Mouse (Mus musculus): ENCODE measurements around the gene Pkp1. TPM values are rescaled to one million over a fixed set of nuclear protein-coding genes. Genes with fewer than 3 reads are reported as not detected.

Gene Pkp1
- total RNA-seq, 1 experiment from 2014 or later: not detected

GRCm38 (mm10) chr1:135865518-135866194, 53.4 kb downstream of the Pkp1 start:
- peak; percentile 79 to 81 for ATAC-seq (replicated peaks in 1 of 2; ENCODE audit: insufficient read depth in 1 of 2, low FRiP score in 2 of 2, low TSS enrichment in 1 of 2, low read depth in 1 of 2, poor library complexity in 2 of 2, severe bottlenecking in 2 of 2)

DNA sequence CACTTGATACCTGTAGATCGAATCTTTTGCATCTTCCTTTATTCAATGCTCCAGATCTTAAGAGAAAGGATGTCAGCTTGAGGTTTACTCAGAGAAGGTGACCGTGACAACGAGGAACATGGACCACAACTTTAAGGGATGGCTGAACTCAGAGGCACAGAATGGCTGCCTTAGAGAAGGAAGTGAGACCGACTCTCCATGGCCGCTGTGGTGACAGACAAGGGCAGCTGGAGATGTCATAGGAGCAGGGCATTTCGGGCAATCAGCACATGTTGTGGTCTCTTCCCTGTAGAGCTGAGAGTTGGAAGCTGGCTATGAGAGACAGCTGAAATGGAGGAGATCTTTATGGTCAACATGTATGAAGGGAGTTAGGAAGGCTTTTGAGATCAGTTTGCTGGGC, 54.2 kb downstream of the Pkp1 start:
- ATAC-seq (replicated peaks in 1 of 2; ENCODE audit: insufficient read depth in 1 of 2, low FRiP score in 2 of 2, low TSS enrichment in 1 of 2, low read depth in 1 of 2, poor library complexity in 2 of 2, severe bottlenecking in 2 of 2): no peak

DNA sequence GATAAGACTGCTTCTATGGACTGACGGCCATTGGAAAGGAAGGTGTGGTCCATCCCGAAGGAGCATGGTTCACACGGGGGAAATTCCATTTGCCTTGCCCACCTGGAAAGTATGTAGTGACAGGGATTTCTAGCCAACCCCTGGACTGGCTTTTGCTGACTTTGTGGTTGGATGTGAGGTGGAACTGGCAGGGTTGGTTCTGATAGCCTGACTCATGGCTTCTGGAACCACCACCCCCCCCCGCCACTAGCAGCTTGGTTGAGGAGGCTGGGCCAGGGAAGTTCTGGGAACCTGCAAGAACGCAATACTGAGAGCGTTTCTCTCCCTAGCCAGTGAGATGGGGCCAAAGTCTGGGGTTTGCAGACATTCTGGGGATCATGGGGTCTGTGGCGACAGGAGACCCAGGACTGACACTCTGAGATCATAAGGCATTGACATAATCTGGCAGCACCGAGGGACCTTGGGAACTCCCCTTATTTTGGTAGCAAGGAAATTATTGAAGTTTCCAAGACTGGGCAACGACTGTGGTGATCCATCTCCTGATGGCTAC, 55.1 kb downstream of the Pkp1 start:
- ATAC-seq (replicated peaks in 1 of 2; ENCODE audit: insufficient read depth in 1 of 2, low FRiP score in 2 of 2, low TSS enrichment in 1 of 2, low read depth in 1 of 2, poor library complexity in 2 of 2, severe bottlenecking in 2 of 2): no peak

GRCm38 (mm10) chr1:135862561-135862960, 56.4 kb downstream of the Pkp1 start:
- no peak for ATAC-seq (replicated peaks in 1 of 2; ENCODE audit: insufficient read depth in 1 of 2, low FRiP score in 2 of 2, low TSS enrichment in 1 of 2, low read depth in 1 of 2, poor library complexity in 2 of 2, severe bottlenecking in 2 of 2)

- no peak for ATAC-seq (replicated peaks in 1 of 2; ENCODE audit: insufficient read depth in 1 of 2, low FRiP score in 2 of 2, low TSS enrichment in 1 of 2, low read depth in 1 of 2, poor library complexity in 2 of 2, severe bottlenecking in 2 of 2)
These were observed 56.9 kb downstream of the Pkp1 start for GRCm38 (mm10) chr1:135861980-135862552.

DNA sequence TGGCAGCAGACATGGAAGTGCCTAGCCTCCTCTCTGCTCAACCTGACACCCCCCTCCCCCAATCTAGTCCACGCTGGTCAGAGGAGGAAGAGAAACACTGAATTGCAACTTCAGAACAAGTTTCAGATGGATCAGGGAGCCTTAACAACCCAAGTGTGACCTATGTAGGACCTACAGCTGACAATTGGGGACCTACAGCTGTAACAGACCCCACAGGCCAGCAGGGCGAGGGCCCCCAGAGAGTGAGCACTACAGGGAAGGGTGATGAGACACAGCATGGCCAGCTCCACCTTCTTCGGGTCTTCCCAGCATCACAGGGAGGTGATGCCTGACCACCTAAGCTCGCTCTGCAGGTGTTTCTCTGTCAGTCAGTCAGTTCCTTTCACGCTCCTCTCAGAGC, 57.9 kb downstream of the Pkp1 start:
- no peak for ATAC-seq (replicated peaks in 1 of 2; ENCODE audit: insufficient read depth in 1 of 2, low FRiP score in 2 of 2, low TSS enrichment in 1 of 2, low read depth in 1 of 2, poor library complexity in 2 of 2, severe bottlenecking in 2 of 2)

DNA sequence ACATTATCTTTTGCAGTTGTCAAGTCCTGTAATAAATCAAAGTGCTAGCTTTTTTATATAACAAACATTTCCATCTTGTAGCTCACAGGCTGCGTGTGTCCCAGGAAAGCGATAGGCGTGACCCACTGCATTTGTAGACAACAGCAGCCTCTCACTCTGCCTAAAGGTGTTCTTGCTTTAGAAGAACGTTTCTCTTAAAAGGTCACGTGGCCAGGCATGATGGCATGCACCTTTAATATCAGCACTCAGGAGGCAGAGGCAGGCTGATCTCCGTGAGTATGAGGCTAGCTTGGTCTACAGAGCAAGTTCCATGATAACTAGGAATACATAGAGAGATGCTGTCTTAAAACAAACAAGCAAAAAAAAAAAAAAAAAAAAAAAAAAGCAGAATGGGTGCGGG, 60.5 kb downstream of the Pkp1 start:
- ATAC-seq (replicated peaks in 1 of 2; ENCODE audit: insufficient read depth in 1 of 2, low FRiP score in 2 of 2, low TSS enrichment in 1 of 2, low read depth in 1 of 2, poor library complexity in 2 of 2, severe bottlenecking in 2 of 2): no peak

GRCm38 (mm10) chr1:135857137-135857775, 61.8 kb downstream of the Pkp1 start:
- ATAC-seq (replicated peaks in 1 of 2; ENCODE audit: insufficient read depth in 1 of 2, low FRiP score in 2 of 2, low TSS enrichment in 1 of 2, low read depth in 1 of 2, poor library complexity in 2 of 2, severe bottlenecking in 2 of 2): no peak

- ATAC-seq (replicated peaks in 1 of 2; ENCODE audit: insufficient read depth in 1 of 2, low FRiP score in 2 of 2, low TSS enrichment in 1 of 2, low read depth in 1 of 2, poor library complexity in 2 of 2, severe bottlenecking in 2 of 2): no peak
These were observed 62.9 kb downstream of the Pkp1 start for GRCm38 (mm10) chr1:135856070-135856469.

DNA sequence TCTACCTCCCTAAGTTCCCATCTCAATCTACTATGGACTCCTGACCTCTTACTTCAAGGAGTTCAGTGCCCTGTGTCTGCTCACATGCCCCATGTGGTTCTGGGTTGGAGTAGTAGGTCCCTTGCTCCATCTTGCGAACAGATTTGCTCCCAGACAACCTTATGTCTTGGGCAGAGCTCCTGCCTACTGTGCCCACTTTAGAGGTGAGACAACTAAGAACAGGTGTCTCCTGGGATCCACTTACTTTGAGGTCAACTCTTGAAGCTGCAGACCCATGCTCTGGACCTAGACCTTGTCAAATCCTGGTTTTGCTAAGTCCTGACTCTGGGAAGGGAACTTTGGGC, 63.7 kb downstream of the Pkp1 start:
- ATAC-seq (replicated peaks in 1 of 2; ENCODE audit: insufficient read depth in 1 of 2, low FRiP score in 2 of 2, low TSS enrichment in 1 of 2, low read depth in 1 of 2, poor library complexity in 2 of 2, severe bottlenecking in 2 of 2): no peak

DNA sequence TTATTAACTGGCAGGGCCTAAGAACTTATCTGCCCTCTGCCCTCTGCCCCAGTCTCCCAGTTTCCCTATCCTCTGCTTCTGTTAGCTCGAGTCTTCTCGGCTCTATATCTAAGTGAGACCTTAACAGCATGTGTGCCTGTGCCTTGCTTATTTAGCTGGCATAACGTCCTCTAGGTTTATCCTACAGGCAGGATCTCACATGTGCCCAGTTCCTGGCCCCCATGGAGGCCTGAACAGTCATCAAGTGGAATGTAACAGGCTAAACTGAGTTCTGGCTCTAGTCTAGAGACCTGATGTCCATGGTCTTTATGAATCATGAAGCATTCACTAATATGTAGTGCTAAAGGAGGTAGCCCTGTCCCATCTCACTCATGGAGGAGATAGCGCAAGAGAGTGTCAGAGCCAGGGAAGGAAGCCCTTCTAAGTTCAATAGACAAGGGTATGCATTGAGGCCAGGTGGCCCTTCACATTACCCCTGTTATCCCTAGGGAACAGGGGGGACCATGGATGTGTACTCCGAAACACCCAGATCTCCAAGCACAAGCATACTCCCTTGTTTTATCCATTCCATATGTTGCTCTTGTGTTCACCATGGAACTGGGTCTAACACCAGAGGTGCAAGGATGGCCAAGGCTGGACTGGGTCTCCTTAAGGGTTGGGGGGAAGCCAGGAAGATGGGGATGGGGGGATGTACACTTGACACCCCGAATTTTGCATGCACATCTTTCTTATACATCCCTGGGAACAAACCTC, 64.2 kb downstream of the Pkp1 start:
- ATAC-seq (replicated peaks in 1 of 2; ENCODE audit: insufficient read depth in 1 of 2, low FRiP score in 2 of 2, low TSS enrichment in 1 of 2, low read depth in 1 of 2, poor library complexity in 2 of 2, severe bottlenecking in 2 of 2): no peak

DNA sequence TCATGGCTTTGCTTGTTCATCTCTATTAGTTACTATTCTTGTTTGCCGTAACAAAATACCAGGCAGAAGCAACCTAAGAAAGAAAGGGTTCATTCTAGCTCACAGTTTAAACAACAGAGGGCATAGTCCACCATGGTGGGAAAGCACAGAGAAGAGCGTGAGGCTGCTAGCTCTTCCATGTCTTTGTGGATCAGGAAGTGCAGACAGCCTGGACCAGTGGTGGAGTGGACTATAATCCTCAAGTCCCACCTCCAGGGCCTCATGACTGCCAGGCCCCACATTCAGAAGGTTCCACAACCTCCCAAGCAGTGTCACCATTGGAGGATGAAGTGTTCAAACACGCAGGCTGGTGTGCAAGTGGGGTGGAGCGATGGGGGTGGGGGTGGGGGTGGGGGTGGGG, 65.8 kb downstream of the Pkp1 start:
- ATAC-seq (replicated peaks in 1 of 2; ENCODE audit: insufficient read depth in 1 of 2, low FRiP score in 2 of 2, low TSS enrichment in 1 of 2, low read depth in 1 of 2, poor library complexity in 2 of 2, severe bottlenecking in 2 of 2): no peak

DNA sequence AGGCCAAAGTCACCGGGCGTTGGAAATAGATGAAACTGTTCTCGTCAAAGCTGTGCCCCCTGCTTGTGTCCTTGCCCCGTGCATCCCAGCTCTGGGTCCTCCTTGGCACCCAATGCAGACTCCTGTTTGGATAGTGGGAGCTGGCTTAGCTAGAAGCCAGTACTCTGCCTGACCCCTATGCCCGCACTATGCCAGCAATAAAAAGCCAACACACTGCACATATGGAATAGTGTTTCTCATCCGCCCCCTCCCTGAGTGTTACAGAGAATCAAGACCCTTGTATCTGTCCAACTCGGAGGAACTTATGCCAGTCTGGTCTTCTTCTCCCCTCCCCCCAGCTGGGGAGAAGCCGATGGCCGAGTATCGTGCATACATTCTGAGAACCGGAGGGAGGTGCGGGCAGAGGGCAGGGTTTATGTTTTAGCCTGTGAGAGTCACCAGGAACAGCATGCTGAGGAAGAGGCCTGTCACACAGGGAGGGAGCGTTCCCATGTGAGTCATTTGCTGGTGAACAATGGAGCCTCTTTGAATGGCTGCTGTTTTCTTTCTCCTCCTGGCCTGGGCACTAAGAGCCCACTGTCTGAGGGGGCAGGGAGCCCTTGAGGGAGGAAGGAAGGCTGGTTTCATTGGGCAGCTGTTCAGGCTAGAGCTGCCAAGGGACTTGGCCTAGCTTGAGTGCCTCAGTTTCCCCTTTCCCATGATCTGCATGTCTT, 66.8 kb downstream of the Pkp1 start:
- ATAC-seq (replicated peaks in 1 of 2; ENCODE audit: insufficient read depth in 1 of 2, low FRiP score in 2 of 2, low TSS enrichment in 1 of 2, low read depth in 1 of 2, poor library complexity in 2 of 2, severe bottlenecking in 2 of 2): no peak

DNA sequence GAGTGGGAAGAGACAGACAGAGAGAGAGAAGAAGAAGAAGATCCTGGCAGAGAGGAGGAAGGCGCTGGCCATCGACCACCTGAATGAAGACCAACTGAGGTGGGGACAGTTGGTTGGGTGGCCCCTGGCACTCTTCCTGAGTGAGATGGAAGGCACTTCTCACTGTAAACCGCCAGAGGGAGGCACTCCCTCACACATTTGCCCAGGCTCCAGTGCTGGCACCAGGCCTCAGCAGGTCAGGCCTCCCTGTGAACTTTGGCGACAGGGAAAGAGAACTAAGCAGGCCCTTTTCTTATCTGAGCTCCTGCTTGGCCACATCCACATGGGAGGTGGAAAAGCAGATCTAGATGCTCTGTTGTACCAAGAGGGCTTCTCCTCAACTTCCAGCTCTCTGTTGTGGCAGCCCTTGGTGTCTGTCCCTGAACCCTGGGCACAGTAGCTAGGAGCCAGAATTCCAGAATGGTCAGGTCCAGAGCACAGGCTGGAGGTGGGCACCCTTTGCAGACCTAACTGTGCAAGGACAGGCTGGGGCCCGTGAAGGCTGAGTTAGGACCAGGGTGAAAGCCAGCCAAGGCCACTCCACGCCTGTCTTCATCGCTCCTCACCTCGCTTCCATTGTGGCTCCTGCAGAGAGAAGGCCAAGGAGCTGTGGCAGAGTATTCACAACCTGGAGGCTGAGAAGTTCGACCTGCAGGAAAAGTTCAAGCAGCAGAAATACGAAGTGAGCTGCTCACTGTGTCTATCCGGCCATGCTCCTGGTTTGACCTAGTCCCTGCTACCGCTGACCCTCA, 68.1 kb downstream of the Pkp1 start:
- ATAC-seq (replicated peaks in 1 of 2; ENCODE audit: insufficient read depth in 1 of 2, low FRiP score in 2 of 2, low TSS enrichment in 1 of 2, low read depth in 1 of 2, poor library complexity in 2 of 2, severe bottlenecking in 2 of 2): peak; percentile 62 to 69; a peak in 3 of 4 replicates

GRCm38 (mm10) chr1:135847611-135848351, 71.2 kb downstream of the Pkp1 start:
- ATAC-seq (replicated peaks in 1 of 2; ENCODE audit: insufficient read depth in 1 of 2, low FRiP score in 2 of 2, low TSS enrichment in 1 of 2, low read depth in 1 of 2, poor library complexity in 2 of 2, severe bottlenecking in 2 of 2): 0 out of 4 replicates have a peak, but pooled peaks of 1 of the 2 experiments have one; percentile 9

DNA sequence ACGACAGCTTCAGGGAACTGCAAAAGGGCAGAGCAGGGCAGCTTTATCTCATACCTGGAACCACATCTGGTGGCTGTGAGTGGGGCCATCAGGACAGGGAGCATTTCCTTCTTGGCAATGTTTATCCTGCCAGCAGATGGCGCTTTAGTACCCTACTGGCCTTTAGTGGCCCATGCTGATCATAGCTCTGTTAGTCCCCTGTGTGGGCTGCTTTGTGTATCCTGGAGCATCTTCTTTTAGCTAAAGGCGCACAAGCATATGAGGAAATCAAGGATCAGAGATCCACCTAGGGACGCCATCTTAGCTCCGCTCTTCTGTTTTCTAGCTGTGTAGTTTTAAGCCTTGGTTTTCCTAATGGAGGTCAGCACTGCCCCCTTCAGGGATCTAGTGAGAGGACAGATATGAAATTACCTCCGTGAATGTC, 71.9 kb downstream of the Pkp1 start:
- peak; percentile 52 to 63 for ATAC-seq (replicated peaks in 1 of 2; ENCODE audit: insufficient read depth in 1 of 2, low FRiP score in 2 of 2, low TSS enrichment in 1 of 2, low read depth in 1 of 2, poor library complexity in 2 of 2, severe bottlenecking in 2 of 2)
